Mouse (Mus musculus) right cerebral cortex, adult 2 months (tissue): Measurements from ENCODE around the gene Igsf21.

Experiments used
- DNase-seq, 2 experiments: peaks; one replicate each; pipeline ENCODE4 v3.0.0; 2021 to 2022; ENCODE audit warnings: low spot score in 2 of 2

Igsf21 gene

GRCm38 (mm10) chr4:140235361-140236153 is 11.0 kb downstream of the Igsf21 start:
- no peak for DNase-seq

DNA sequence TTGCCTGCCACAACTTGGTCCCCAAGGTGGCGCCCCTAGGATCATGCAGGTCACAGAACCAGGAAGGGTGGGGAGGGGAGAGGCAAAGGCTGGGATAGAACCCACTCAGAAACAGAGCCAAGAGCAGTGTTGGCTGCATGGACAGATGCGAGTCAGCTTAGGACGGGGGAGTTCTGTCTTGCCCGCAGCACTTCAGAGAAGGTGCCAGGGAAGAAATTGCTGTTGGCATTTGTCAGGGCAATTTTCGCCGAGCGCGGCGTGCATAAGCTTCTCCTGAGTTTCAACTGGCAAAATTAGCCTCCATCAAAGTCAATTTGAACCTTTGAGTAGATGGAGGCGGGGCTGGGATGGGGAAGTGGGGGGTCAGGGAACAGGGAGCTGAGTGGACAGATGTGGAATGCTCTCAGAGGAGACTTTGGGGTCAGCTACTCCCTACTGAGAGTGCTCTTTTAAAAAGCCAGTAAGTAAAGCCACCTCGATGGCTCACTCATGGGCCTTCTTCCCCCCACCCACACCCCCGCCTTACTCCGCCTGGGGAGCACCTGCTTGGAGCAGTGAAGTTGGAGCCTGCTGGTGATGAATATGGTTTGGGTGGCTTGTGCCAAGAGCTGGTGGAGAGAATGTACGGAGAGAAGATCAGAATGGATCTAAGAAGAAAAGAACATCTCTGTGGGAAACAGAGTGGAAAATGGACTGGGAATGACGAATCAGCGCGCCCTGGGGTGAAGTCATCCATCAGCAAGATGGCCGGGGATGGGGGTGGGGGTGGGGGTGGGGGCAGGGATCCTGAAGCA is 12.0 kb downstream of the Igsf21 start:
- DNase-seq = no peak

- DNase-seq = no peak
Measured at GRCm38 (mm10) chr4:140227837-140228236, 18.7 kb downstream of the Igsf21 start.

- DNase-seq = peak in 1 of 2 experiments; percentile 48
Measured at GRCm38 (mm10) chr4:140225204-140225603, 21.4 kb downstream of the Igsf21 start.

DNA sequence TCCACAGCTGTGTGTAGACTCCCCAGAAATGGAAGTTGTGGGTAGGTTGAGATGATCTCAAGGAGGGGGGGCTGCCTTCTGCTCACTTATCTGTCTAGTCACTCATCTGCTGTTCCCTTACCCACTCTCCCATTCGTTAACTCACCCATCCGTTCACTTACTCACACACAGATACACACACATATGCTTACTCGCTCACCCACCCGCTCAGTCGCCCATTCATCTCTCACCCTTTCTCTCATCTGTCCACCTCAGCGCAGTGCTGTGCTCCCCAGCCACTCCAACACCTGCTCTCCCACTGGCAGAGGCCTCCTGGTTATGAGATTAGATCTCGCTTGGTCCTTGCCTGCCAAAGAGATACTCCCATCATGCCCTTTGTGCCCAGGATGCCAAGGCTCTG is 22.1 kb downstream of the Igsf21 start:
- DNase-seq = peak; percentile 50 to 58

DNA sequence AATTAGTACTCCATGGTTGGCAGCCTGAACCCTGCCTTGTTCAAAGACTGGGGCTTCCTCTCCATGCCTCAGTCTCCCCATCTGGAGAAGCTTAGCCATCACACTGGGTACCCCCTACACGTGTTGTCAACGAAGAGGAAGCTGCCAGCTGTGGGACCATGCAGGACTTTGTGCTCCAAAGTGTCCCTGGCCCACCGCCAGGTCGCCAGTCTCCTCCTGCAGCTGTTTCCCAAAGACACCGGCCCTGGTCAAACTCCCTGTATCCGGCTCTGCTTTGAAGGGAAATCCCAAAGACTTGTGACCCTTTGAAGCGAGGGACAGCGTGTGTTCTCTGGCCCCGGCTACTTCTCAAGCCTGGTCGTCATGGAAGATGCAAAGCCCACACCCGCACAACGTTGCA is 23.5 kb downstream of the Igsf21 start:
- no peak for DNase-seq

- DNase-seq = no peak
Measured at GRCm38 (mm10) chr4:140220326-140221093, 26.1 kb downstream of the Igsf21 start.

DNA sequence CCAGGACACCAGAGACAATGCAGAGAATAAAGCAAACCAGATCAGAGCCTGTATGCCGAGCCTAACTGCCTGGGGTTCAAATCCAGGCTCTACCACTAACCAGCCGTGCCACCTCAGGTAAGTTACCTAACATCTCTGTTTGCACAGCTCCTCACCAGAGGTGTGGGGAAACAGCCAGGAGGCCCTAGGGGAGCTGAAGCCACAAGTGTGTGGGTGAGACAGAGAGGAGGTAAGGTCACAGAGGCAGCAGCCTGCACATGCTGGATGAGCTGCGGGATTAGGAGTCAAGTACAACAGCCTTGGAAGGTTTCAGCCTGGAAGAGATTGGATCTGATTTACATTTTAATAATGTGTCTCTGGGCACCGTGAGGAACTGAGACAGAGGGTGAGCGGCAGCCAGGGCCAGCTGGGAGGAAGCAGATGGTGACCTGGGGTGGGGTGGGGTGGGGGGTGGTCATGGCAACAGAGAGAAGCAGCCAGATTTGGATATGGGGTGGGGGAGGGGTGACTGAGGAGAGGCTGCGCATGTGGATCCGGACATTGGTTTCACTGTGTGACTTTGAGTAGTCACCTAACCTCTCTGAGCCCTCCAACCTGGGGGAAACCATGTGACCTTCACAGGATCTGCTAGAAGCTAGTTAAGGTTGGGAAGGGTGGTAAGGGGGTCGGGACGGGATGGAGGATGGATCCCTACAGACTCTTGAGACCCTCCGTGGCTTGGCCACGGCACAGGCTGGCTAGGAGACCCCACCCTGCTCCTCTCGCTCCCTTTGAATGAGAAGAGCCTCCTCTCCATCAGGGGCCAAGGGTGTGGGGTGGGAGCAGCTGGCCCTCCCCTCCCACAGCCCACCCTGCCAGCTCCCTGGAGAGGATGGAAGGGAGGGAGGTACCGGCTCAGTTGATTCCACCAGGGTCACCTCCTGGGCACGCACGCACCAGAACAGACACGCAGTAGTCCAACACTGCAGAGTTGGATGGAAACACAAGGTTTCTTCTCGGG is 27.4 kb downstream of the Igsf21 start:
- DNase-seq = no peak

DNA sequence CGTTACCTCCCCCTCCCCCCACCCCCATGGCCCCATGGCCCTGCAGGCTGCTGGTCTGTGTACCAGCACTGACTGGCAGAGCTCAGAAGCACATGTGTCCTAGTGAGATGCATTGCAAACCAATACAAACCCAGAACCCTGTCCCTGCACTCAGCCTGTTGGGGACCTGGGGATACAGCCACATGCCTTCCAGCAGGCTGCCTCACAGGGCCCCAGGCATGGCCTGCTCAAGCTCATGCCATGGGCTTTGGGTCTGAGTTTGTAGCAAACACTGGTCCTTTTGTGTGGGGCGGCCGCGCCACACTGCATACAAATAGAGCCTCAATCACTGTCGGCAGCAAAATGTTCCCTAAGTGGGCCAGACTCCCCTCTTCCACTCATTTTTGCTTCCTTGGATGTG is 28.2 kb downstream of the Igsf21 start:
- no peak for DNase-seq

GRCm38 (mm10) chr4:140217934-140218333 is 28.6 kb downstream of the Igsf21 start:
- DNase-seq = no peak

DNA sequence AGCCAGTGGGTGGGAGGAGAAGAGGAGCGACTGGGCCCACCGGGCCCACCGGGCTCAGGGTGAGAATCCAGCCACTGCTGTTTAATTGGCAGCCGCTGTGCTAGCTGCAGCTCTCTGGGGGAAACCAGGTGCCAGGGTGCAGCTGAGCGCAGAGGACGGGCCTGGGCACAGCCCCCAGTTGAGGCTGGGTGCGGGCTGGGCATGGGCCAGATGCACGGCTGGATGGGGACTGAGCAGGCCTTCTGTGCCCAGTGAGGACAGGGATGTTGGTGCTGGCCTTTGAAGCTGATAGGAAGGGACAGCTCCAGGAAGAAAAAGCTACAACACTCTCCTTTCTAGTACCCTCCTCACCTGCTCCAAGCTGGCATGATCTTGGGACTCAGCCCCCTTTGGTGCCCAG is 30.5 kb downstream of the Igsf21 start:
- DNase-seq = no peak

DNA sequence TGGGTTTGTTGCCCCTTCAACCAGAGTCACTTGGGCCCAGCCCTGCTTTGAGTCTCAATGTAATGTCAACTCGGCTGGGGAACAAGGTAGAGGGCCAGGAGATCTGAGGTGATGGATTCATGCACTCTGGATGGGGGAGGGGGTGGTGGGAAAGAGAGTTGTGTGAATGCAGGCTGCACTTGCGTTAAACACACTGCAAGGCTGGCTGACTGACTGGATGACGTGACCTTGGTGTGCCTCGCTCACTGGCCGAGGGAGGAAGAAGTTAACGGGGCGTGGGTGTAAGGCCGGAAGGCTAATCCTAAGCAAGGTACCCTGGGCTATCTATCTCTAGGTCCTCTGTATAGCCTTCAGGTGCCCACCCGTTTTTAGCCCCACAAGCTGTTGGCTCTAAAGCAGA is 31.4 kb downstream of the Igsf21 start:
- no peak for DNase-seq

DNA sequence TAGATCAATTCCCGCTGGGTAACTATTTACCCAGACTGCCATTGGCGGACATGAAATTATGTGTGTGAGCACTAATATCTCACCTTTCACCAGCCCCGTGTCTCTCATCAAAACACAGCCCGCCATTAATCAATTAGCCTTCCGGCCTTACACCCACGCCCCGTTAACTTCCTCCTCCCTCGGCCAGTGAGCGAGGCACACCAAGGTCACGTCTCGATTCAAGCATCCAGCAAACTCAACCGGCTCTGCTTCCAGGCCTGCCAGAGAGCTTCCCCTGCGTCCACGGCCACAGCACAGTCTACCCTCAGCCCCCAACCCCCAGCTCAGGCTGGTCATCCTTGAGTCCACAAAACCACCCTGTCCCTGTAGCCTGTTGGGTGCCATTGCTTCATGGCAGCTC is 32.2 kb downstream of the Igsf21 start:
- DNase-seq = no peak

- DNase-seq = no peak
Measured at GRCm38 (mm10) chr4:140210129-140210890, 36.3 kb downstream of the Igsf21 start.

DNA sequence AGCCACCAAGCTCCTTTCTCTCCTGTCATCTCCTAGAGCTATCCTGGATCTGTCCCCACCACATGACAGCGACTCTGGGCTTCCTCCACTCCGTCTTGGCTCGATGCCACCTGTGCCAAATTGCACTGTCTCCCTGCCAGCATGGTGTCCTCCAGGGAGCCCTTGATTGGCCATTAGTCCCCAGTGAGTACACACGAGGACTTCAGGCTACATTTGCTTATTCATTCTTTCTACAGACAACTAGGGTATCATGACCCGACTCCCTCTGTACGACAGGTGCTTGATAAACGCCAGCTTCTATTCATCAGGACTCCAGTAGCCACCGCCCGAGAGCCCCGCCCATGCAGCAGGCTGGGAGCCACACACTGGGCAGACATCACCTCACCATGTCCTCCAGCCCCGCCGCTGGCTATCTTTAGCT is 40.8 kb downstream of the Igsf21 start:
- peak; percentile 40 to 62 for DNase-seq

DNA sequence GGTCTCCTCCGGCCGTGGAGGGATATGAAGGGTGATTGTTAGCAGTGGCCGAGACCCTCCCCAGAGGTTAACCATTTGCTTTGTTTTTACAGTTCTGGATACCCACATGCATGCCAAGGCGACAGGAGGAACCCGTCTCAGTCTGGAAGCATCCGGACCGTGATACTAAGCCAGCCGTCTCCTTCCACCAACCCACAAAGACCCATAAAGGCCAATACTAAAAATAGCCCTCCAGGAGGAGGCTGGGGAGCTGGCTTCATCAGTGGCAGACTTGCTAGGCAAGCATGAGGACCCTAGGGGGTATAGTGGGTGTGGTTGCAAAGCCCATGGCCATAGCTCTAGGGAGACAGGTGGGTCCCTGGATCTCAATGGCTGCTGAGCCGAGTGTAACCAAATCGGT is 41.8 kb downstream of the Igsf21 start:
- no peak for DNase-seq

DNA sequence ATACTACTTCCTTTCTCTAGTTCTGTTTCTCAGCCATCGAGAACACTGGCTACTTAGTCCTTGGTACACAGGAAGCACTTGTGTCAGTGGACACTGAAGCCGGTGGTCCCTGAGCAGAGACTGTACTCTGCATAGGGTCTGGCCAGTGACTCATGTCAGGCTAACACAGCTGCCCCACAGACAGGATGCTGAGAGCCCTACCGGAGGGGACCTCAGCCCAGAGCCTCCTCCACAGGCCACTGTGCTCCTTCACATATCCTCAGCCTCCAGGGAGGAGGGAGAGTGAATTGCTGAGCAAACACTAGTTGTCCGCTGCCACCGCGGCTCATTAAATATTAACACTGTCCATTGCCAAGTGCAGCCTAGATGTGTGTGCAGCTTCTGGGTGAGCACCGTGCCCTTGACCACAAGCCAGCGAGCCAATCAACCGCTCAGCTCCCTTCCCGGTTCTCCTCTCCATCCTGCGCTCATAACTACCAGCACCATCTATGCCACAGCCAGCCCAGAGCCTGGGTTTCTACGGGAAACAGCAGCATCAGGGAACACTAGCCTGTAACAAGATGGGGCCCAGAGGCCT is 42.8 kb downstream of the Igsf21 start:
- DNase-seq = no peak

- DNase-seq = no peak
Measured at GRCm38 (mm10) chr4:140202196-140202595, 44.4 kb downstream of the Igsf21 start.

DNA sequence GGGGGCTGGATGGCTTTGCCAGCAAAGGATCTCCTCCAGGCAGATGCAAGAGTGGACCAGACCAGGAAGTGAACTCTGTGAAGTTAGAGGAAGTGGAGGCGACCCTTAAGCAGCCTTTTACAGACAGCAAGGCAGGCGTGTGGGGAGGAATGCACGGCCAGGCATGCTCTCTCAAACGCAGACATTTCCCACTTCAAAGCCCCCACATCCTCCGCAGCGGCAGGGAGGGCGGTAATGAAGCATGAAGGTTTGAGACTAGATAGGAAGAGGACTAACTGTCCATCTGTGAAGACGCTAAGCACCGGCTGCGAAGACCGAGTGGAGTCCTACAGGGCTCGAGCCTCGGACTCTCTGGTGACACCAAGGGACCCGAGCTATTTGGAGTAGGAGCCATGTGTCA is 46.3 kb downstream of the Igsf21 start:
- no peak for DNase-seq

DNA sequence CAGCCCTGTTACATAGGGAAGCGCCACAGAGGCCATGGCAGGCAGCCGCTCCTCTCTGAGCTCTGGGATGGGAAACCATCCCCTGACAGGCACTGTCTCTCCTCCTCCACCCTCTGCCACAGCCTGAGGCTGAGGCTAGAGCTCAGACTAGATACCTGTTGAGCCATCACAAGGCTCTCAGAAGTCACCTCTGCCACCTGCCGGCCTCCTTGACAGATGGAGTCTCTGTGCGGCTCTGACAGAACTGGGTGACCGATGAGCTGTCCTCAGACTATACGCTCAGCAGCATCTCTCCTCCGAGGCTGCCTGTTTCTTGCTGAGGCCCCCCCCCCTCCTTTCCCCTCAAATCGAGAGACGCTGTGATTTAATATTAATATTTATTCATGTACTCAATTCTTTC is 49.9 kb downstream of the Igsf21 start:
- no peak for DNase-seq
